Mouse (Mus musculus): Measurements from ENCODE around the gene Rergl. TPM values are rescaled to one million over a fixed set of nuclear protein-coding genes. Genes with fewer than 3 reads are reported as not detected.

Rergl gene
- polyA plus RNA-seq (2017; shearing (Covaris generic)): not detected

DNA sequence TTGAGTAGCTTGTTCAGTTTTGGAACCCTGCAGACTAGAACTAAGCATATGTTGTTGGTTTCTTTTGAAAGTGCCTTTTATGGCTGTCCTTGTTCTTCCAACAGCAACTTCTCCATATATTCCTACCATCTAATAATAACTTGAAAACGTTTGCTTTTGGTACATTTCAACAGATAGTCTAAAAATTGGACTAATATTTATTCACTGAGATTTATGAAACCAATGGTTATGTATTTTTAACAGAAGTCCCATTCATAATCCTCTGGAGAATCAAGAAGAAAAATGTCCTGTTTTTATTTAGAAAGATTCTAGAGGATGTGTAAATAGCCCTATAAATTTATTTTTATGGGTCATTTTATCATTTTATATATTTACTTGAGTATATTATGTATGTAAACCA, at the start of gene Rergl:
Gene Rergl, minus strand, starts transcription at position 101 of the 400 bp plus-strand sequence.

Other genes starting within 250 kb of the Rergl start
- under 1 TPM in 1 of 2 experiments, not detected in 1; 0.50 TPM for gene Pik3c2g, start 85.2 kb upstream of the Rergl start, polyA plus RNA-seq (2017; shearing (Covaris generic))